Mouse (Mus musculus) 3134 (cell line): ENCODE data around the gene Zmynd10.

Experiments used
- DNase-seq: peaks from one replicate; pipeline ENCODE4 v3.0.0-alpha.2; 2011; ENCODE audit warnings: low spot score; ENCODE audit not compliant: insufficient read length; ENCODE audit errors: extremely low read depth

The Zmynd10 gene

GRCm38 (mm10) chr9:107577871-107578270, 30.8 kb downstream of the Zmynd10 start:
- DNase-seq = no peak

- DNase-seq = no peak
Observed at GRCm38 (mm10) chr9:107578587-107578986, 31.5 kb downstream of the Zmynd10 start, which contains the start of gene Naa80. Gene Naa80, plus strand, starts transcription at chr9:107578887.

GRCm38 (mm10) chr9:107579023-107579900, 32.2 kb downstream of the Zmynd10 start:
- DNase-seq = peak; percentile 62

DNA sequence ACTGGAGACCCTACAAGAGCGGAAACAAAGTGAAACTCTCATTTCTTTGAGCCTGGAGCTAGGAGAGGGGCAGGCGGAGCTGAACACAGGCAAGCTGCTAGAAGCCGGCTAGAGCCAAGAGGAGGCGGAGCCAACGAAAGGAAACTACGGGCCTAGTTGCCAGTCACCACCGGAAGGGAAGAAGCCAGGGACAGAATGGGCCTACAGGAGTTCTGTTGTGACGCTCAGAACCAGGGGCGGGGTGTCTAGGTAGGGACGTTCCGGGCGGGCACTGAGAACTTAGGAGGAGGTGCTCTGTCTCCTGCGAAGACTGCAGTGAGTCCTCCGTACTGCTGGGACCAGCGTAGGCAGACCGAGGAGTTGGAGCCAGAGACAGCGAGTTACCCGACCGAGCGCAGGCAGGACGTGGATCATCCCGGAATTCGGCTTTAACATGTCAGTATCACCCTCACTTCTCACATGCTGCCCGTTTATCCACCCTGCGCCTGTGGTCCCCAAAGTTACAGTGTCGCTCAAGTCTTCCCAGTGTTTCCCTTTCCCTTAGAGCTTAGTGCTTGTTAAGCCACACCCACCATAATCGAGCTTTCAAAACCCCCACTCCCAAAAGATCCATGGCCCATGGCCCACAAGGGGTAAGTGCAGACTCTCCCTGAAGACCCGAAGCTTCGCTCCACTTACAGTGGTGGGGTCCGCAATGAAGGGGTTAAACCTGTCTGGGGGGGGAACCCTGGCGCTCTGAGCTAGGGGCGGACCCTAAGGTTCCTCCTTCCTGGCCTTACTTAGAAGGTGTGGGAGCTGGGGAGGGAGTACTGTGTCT, 33.6 kb downstream of the Zmynd10 start, which contains the start of gene Hyal3:
Hyal3 (plus strand) TSS at position 318 of the 817 bp plus-strand sequence.
- DNase-seq = peak; percentile 88

- no peak for DNase-seq
Observed at GRCm38 (mm10) chr9:107581584-107581983, 34.5 kb downstream of the Zmynd10 start.

- DNase-seq = no peak
Observed at GRCm38 (mm10) chr9:107582509-107583062, 35.5 kb downstream of the Zmynd10 start.

- DNase-seq = no peak
Observed at GRCm38 (mm10) chr9:107583174-107583573, 36.1 kb downstream of the Zmynd10 start.

GRCm38 (mm10) chr9:107586504-107586903, 39.4 kb downstream of the Zmynd10 start:
- no peak for DNase-seq

DNA sequence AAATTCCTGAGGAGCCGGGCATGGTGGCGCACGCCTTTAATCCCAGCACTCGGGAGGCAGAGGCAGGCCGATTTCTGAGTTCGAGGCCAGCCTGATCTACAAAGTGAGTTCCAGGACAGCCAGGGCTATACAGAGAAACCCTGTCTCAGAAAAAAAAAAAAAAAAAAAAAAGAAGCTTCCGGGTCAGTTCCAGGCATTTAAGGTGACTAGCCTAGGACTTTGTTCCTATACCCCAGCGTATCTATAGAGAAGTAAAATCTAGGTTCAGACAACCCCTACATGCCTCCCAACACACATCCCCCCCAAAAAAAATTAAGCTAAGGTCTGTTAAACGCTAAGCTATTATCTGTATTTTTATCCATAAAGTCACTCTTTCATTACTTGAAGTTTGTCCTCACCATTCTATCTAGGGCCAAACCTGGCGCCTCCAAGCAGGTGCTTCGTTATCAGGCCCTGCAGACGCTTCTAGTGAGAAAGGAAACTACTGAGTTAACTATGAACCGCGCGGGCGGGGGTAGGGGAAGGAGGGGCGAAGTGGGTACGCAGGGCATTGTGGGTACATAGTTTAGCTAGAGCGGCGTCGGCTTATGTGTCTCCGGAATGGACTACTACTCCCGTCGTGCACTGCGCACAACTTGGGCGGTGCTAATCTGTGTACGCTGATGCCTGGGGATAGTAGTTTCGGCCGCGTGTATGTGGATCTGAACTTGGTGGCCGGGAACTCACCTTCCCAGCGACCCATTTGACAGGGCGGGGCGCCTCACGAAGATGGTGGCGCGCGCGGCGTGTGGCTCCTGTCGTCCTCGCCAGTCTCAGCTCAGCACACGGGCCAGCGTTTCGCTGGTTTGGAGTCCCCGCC, 40.1 kb downstream of the Zmynd10 start, which contains the start of gene Ifrd2:
Ifrd2 (plus strand) TSS at position 669 of the 859 bp plus-strand sequence.
- peak; percentile 94 for DNase-seq

- no peak for DNase-seq
Observed at GRCm38 (mm10) chr9:107587833-107588639, 40.9 kb downstream of the Zmynd10 start.

DNA sequence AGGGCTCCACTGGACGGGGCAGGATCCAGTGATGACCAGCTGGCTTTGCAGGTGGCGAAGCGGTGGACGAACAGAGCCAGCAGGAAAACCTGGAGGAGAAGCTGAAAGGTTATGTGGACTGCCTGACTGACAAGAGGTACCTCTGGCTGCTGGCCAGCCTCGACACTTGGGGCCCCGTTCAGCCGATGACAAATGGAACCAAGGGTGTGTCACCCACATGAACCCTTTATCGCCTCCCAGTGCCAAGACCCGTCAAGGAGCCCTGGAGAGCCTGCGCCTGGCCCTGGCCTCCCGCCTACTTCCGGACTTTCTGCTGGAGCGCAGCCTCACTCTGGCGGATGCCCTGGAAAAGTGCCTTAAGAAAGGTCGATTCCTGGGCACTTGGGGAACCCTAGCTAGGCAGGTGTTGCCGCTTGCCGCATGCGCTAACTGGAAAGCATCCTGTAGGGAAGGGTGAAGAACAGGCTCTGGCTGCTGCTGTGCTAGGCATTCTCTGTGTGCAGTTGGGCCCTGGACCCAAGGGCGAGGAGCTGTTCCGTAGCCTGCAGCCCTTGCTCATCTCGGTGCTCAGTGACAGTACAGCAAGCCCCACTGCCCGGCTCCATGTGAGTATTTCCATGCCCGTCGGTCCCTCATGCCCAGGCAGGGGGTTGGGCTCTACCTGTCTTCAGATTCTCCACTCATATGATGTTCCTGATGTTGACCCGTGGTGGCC, 43.1 kb downstream of the Zmynd10 start:
- DNase-seq = no peak

DNA sequence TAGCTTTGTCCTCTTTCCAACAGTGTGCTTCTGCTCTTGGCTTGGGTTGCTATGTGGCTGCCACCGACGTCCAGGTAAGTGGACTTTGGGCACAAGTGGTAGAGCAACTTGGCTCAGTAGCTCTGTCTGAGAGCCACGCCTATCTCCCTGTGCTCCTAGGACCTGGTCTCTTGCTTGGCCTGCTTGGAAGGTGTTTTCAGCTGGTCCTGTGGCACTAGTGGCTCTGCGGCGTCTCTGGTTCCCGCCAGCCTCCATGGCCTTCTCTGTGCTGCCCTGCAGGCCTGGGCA, 43.6 kb downstream of the Zmynd10 start:
- DNase-seq = no peak

DNA sequence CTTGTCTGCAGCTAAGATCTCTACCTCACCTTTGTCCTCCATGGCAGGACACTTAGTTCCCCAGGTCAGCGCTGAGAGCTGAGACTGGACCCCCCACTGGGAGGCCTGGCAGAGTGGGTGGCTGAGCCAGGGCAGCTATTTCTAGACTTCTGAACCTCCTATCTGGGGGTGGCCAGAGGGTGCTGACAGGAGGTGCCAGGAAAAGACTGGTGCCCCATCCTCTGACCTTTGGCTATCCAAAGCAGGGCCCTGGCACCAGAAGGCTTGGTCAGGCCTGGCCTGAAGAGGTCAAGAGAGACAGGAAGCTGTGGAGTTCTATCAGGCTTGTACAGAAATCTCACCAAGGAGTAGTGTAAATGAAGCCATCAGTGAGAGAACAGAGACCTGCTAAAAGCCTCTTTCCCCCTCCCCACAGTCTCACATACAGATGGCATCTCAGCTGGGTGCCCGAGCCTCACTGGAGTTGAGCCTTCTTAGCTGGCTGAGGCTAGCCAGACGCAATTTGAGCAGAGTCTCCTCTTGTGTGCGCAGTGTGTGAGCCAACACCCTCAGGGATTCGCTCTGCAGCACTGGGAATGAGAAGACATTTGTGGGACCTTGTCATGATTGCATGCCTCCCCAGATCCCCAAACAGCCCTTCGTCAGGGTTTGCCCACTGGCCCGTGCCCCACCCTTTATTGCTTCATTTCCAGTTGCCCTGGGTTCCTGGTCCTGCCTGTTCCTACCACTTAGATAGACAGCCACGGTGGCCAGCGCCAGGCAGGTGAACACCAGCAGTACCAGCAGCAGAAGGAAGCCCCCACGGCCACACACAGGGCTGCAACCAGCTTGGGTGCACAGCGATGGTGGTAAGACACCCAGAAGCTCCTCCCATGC, 46.2 kb downstream of the Zmynd10 start:
- no peak for DNase-seq

DNA sequence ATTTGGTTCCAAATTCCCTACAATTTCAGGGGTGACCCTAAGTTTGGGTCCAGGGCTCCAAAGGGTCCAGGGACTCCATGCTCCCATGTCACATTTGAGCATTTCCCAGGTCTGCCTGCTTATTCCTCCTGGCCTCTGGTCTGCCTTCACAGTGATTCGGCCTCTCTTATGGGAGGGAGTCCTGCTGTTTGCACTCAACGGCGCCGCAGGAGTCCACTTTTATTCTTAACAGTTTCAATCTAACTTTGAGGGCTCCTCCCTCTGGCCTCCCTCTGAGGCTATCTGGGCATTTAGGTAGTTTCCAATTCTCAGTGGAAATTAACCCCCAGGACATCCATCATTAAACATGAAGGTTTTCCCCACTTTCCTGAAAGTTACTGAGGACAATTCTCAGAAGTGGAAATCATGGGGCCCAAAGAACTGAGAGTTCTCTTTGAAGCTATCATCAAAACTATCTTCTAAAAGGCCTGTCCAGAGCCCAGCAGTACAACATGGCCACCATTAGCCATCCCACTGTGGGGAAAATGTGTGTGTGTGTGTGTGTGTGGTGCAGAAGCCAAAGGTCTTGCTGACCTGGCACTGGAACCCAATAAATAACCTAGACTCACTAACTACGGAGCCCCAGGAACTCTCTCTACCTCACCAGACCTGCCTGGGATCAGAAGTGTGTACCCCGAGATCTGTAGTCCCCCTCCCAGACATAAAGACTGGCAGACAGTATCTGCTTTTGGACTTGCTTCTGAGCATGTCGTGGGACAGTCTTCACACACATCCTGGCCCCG, 47.4 kb downstream of the Zmynd10 start:
- no peak for DNase-seq

- no peak for DNase-seq
Observed at GRCm38 (mm10) chr9:107596619-107597569, 49.8 kb downstream of the Zmynd10 start.

- no peak for DNase-seq
Observed at GRCm38 (mm10) chr9:107598385-107598784, 51.3 kb downstream of the Zmynd10 start.
